Mouse (Mus musculus): ENCODE measurements around the gene Csmd2. TPM values are rescaled to one million over a fixed set of nuclear protein-coding genes. Genes with fewer than 3 reads are reported as not detected.

Csmd2 gene
- polyA plus RNA-seq, 1 experiment from 2014 or later, result 0.05 TPM

DNA sequence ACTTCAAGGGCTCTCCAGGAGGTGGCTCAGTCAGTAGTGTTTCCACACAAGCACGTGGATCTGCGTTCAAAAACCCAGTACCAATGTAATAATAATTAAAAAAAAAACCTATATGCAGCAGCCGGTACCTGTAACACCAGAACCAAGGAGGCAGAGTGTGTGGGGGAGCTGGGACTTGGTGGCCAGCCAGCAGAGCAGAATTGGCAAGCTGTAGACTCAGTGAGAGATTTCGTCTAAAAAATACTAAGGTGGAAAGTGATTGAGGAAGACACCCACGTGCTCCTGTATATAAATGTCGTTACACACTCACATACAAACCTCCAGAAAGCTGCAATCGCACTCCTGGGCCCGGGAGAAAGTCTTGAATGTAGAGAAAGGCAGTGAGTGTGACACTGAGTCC is 316.4 kb downstream of the Csmd2 start:
- Histone ChIP-seq H3K27me3 (ENCODE audit: control insufficient read depth, insufficient read depth, low read length) (no peaks in the 10 kb centered on the region), H3K4me1 (ENCODE audit: control insufficient read depth, insufficient read depth, low read length) (no peaks in the 10 kb centered on the region), H3K27ac (ENCODE audit: low read length) (no peak overlapping the region), H3K36me3 (ENCODE audit: control insufficient read depth, insufficient read depth) (no peaks in the 10 kb centered on the region), H3K4me2 (ENCODE audit: low read depth, low read length) (no peak overlapping the region), H3K9ac (ENCODE audit: low read length) (no peak overlapping the region), H3K4me3 (ENCODE audit: low read length) (no peak overlapping the region), H3K9me3 (replicated peaks; ENCODE audit: control insufficient read depth, low read length) (no peaks in the 10 kb centered on the region)
- ATAC-seq (replicated peaks; ENCODE audit: extremely low read depth, insufficient read depth, low FRiP score), result no peak
- WGBS, result 70% methylated on average over 8 of the region's 8 CpGs

- no peak for ATAC-seq (replicated peaks; ENCODE audit: extremely low read depth, insufficient read depth, low FRiP score)
- 90% methylated on average over 8 of the region's 8 CpGs for WGBS
- Histone ChIP-seq H3K4me3 (ENCODE audit: low read length) (no peak overlapping the region), H3K4me1 (ENCODE audit: control insufficient read depth, insufficient read depth, low read length) (no peaks in the 10 kb centered on the region), H3K4me2 (ENCODE audit: low read depth, low read length) (no peak overlapping the region), H3K27me3 (ENCODE audit: control insufficient read depth, insufficient read depth, low read length) (no peaks in the 10 kb centered on the region), H3K36me3 (ENCODE audit: control insufficient read depth, insufficient read depth) (no peaks in the 10 kb centered on the region), H3K9me3 (replicated peaks; ENCODE audit: control insufficient read depth, low read length) (no peaks in the 10 kb centered on the region), H3K27ac (ENCODE audit: low read length) (no peak overlapping the region), H3K9ac (ENCODE audit: low read length) (no peak overlapping the region)
Measured at GRCm38 (mm10) chr4:128306011-128306410, 318.4 kb downstream of the Csmd2 start.

GRCm38 (mm10) chr4:128315328-128315727 is 327.7 kb downstream of the Csmd2 start:
- Histone ChIP-seq H3K27me3 (ENCODE audit: control insufficient read depth, insufficient read depth, low read length) (no peaks in the 10 kb centered on the region), H3K36me3 (ENCODE audit: control insufficient read depth, insufficient read depth) (no peaks in the 10 kb centered on the region), H3K4me2 (ENCODE audit: low read depth, low read length) (no peak overlapping the region), H3K9ac (ENCODE audit: low read length) (no peak overlapping the region), H3K4me1 (ENCODE audit: control insufficient read depth, insufficient read depth, low read length) (no peaks in the 10 kb centered on the region), H3K4me3 (ENCODE audit: low read length) (no peak overlapping the region), H3K27ac (ENCODE audit: low read length) (no peak overlapping the region), H3K9me3 (replicated peaks; ENCODE audit: control insufficient read depth, low read length) (no peaks in the 10 kb centered on the region)
- 67% methylated on average over 5 of the region's 5 CpGs for whole genome bisulfite sequencing
- ATAC-seq (replicated peaks; ENCODE audit: extremely low read depth, insufficient read depth, low FRiP score), result no peak; the same call in 1 of the 2 replicates

DNA sequence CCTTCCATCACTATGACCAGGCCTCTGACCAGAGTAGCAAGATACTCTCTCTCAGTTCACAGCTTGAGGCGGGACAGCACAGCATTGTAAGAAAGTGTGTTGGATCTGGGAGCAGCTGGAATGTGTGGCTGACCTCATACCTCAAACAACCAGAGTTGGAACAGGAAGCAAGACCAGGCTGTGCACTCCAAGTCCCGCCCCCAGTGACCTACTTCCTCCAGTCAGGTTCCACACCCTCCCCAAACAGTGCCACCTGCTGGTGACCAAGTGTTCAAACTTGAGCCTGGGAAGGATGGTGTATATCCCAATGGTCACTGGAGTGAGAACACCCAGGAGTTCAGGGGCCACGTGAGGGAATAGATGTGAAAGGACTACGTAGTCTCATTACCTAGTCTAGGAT is 330.3 kb downstream of the Csmd2 start:
- H3K4me1 ChIP-seq (ENCODE audit: control insufficient read depth, insufficient read depth, low read length), result no peaks in the 10 kb centered on the region
- H3K36me3 ChIP-seq (ENCODE audit: control insufficient read depth, insufficient read depth), result no peaks in the 10 kb centered on the region
- no peak overlapping the region for H3K9ac ChIP-seq (ENCODE audit: low read length)
- no peak overlapping the region for H3K4me3 ChIP-seq (ENCODE audit: low read length)
- H3K27me3 ChIP-seq (ENCODE audit: control insufficient read depth, insufficient read depth, low read length), result no peaks in the 10 kb centered on the region
- WGBS, result 87% methylated on average over 4 of the region's 4 CpGs
- no peaks in the 10 kb centered on the region for H3K9me3 ChIP-seq (replicated peaks; ENCODE audit: control insufficient read depth, low read length)
- no peak for ATAC-seq (replicated peaks; ENCODE audit: extremely low read depth, insufficient read depth, low FRiP score)
- H3K4me2 ChIP-seq (ENCODE audit: low read depth, low read length), result no peak overlapping the region
- H3K27ac ChIP-seq (ENCODE audit: low read length), result no peak overlapping the region

DNA sequence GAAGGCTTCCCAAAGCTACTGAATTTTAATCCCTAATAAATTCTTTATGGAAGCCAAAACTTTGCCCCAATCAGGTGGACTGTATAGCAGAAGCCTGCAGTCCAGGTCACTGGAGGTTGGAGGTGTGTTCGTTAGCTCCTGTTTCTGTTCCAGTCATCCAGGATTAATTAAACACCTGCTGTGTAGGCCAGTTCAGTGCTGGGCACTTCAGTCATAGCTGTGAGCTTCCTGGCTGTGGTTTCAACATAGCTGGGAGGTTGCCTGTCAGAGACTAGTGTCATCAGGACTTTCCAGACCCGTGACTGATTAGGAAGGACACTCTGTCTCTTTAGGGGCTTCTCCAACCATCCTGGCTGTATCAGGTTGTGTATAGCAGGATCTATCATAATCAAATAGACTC is 337.9 kb downstream of the Csmd2 start:
- no peak overlapping the region for H3K4me2 ChIP-seq (ENCODE audit: low read depth, low read length)
- WGBS, result 62% methylated on average over 2 of the region's 2 CpGs
- H3K4me3 ChIP-seq (ENCODE audit: low read length), result no peak overlapping the region
- no peaks in the 10 kb centered on the region for H3K9me3 ChIP-seq (replicated peaks; ENCODE audit: control insufficient read depth, low read length)
- ATAC-seq (replicated peaks; ENCODE audit: extremely low read depth, insufficient read depth, low FRiP score), result no peak
- no peak overlapping the region for H3K27ac ChIP-seq (ENCODE audit: low read length)
- no peaks in the 10 kb centered on the region for H3K36me3 ChIP-seq (ENCODE audit: control insufficient read depth, insufficient read depth)
- H3K4me1 ChIP-seq (ENCODE audit: control insufficient read depth, insufficient read depth, low read length), result no peaks in the 10 kb centered on the region
- no peaks in the 10 kb centered on the region for H3K27me3 ChIP-seq (ENCODE audit: control insufficient read depth, insufficient read depth, low read length)
- H3K9ac ChIP-seq (ENCODE audit: low read length), result no peak overlapping the region

DNA sequence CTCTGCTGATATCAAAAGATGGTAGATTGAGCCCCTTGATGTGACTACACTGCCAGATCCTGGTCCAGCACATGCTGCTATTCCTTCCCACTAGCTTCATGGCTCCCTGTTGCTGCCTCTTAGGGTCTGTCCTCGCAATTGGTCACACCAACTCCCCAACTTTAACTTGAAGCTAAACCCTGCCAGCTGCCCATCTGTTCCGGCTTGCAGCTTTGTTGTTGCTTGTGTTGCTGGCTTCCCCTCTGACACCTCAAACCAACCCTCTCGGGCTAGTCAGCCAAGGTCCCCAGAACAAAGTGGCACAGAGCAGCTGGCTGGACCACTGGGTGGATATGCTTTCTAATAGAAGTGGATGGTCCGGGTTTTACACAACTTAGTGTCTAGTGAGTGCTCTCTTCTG is 339.1 kb downstream of the Csmd2 start:
- Histone ChIP-seq H3K27me3 (ENCODE audit: control insufficient read depth, insufficient read depth, low read length) (no peaks in the 10 kb centered on the region), H3K9me3 (replicated peaks; ENCODE audit: control insufficient read depth, low read length) (no peaks in the 10 kb centered on the region), H3K4me3 (ENCODE audit: low read length) (no peak overlapping the region), H3K4me2 (ENCODE audit: low read depth, low read length) (no peak overlapping the region), H3K27ac (ENCODE audit: low read length) (no peak overlapping the region), H3K36me3 (ENCODE audit: control insufficient read depth, insufficient read depth) (no peaks in the 10 kb centered on the region), H3K9ac (ENCODE audit: low read length) (no peak overlapping the region), H3K4me1 (ENCODE audit: control insufficient read depth, insufficient read depth, low read length) (no peaks in the 10 kb centered on the region)
- WGBS, result 67% methylated on average over 4 of the region's 4 CpGs
- ATAC-seq (replicated peaks; ENCODE audit: extremely low read depth, insufficient read depth, low FRiP score), result no peak

- H3K9me3 ChIP-seq (replicated peaks; ENCODE audit: control insufficient read depth, low read length), result no peaks in the 10 kb centered on the region
- WGBS, result 77% methylated on average over 6 of the region's 6 CpGs
- H3K9ac ChIP-seq (ENCODE audit: low read length), result no peak overlapping the region
- H3K4me1 ChIP-seq (ENCODE audit: control insufficient read depth, insufficient read depth, low read length), result no peaks in the 10 kb centered on the region
- H3K36me3 ChIP-seq (ENCODE audit: control insufficient read depth, insufficient read depth), result no peaks in the 10 kb centered on the region
- ATAC-seq (replicated peaks; ENCODE audit: extremely low read depth, insufficient read depth, low FRiP score), result no peak
- no peak overlapping the region for H3K4me3 ChIP-seq (ENCODE audit: low read length)
- no peak overlapping the region for H3K4me2 ChIP-seq (ENCODE audit: low read depth, low read length)
- H3K27me3 ChIP-seq (ENCODE audit: control insufficient read depth, insufficient read depth, low read length), result no peaks in the 10 kb centered on the region
- no peak overlapping the region for H3K27ac ChIP-seq (ENCODE audit: low read length)
Measured at GRCm38 (mm10) chr4:128327421-128327820, 339.8 kb downstream of the Csmd2 start.

DNA sequence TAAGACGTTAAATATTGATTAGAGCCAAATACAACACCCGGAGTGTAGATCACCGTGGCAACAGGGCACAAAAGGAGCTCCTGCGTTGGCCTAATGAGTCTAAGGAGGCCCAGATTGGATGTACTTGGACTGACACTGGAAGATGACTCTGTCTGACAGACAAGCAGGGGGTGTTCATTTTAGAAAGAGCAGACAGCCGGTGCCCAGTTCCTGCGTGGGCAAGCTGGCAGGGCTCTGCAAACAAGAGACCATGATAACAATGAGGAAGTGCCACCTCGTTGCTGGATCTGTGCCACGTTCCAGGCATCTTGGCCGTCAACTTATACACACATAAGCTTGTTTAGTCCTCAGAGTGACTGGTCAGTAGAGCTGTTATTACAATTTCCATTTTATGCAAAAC is 342.9 kb downstream of the Csmd2 start:
- WGBS, result 70% methylated on average over 9 of the region's 9 CpGs
- no peaks in the 10 kb centered on the region for H3K27me3 ChIP-seq (ENCODE audit: control insufficient read depth, insufficient read depth, low read length)
- no peak overlapping the region for H3K9ac ChIP-seq (ENCODE audit: low read length)
- H3K36me3 ChIP-seq (ENCODE audit: control insufficient read depth, insufficient read depth), result no peaks in the 10 kb centered on the region
- H3K4me3 ChIP-seq (ENCODE audit: low read length), result no peak overlapping the region
- no peaks in the 10 kb centered on the region for H3K4me1 ChIP-seq (ENCODE audit: control insufficient read depth, insufficient read depth, low read length)
- no peak overlapping the region for H3K4me2 ChIP-seq (ENCODE audit: low read depth, low read length)
- no peak overlapping the region for H3K27ac ChIP-seq (ENCODE audit: low read length)
- H3K9me3 ChIP-seq (replicated peaks; ENCODE audit: control insufficient read depth, low read length), result no peaks in the 10 kb centered on the region
- no peak for ATAC-seq (replicated peaks; ENCODE audit: extremely low read depth, insufficient read depth, low FRiP score)

GRCm38 (mm10) chr4:128340457-128340856 is 352.8 kb downstream of the Csmd2 start:
- Histone ChIP-seq H3K9ac (ENCODE audit: low read length) (no peak overlapping the region), H3K9me3 (replicated peaks; ENCODE audit: control insufficient read depth, low read length) (no peaks in the 10 kb centered on the region), H3K27ac (ENCODE audit: low read length) (no peak overlapping the region), H3K4me1 (ENCODE audit: control insufficient read depth, insufficient read depth, low read length) (no peaks in the 10 kb centered on the region), H3K4me3 (ENCODE audit: low read length) (no peak overlapping the region), H3K36me3 (ENCODE audit: control insufficient read depth, insufficient read depth) (no peaks in the 10 kb centered on the region), H3K4me2 (ENCODE audit: low read depth, low read length) (no peak overlapping the region), H3K27me3 (ENCODE audit: control insufficient read depth, insufficient read depth, low read length) (no peaks in the 10 kb centered on the region)
- 76% methylated on average over 7 of the region's 7 CpGs for WGBS
- no peak for ATAC-seq (replicated peaks; ENCODE audit: extremely low read depth, insufficient read depth, low FRiP score)

GRCm38 (mm10) chr4:128341315-128341714 is 353.7 kb downstream of the Csmd2 start:
- Histone ChIP-seq H3K9ac (ENCODE audit: low read length) (no peak overlapping the region), H3K4me3 (ENCODE audit: low read length) (no peak overlapping the region), H3K9me3 (replicated peaks; ENCODE audit: control insufficient read depth, low read length) (no peaks in the 10 kb centered on the region), H3K27me3 (ENCODE audit: control insufficient read depth, insufficient read depth, low read length) (no peaks in the 10 kb centered on the region), H3K4me2 (ENCODE audit: low read depth, low read length) (no peak overlapping the region), H3K36me3 (ENCODE audit: control insufficient read depth, insufficient read depth) (no peaks in the 10 kb centered on the region), H3K27ac (ENCODE audit: low read length) (no peak overlapping the region), H3K4me1 (ENCODE audit: control insufficient read depth, insufficient read depth, low read length) (no peaks in the 10 kb centered on the region)
- WGBS, result 44% methylated on average over 7 of the region's 7 CpGs
- no peak for ATAC-seq (replicated peaks; ENCODE audit: extremely low read depth, insufficient read depth, low FRiP score)

All from heart, embryonic 16.5 days (tissue).